Mouse (Mus musculus) bone marrow macrophage, adult 2 months (primary cell): ENCODE measurements around the gene Slc39a11. TPM values are rescaled to one million over a fixed set of nuclear protein-coding genes. Genes with fewer than 3 reads are reported as not detected.

Experiments
- H3K27ac ChIP-seq: 2 replicates; pipeline ENCODE4 v1.5.1; 2012; ENCODE audit warnings: low read depth, low read length; ENCODE audit not compliant: insufficient read depth
- H3K4me1 ChIP-seq: 2 replicates; pipeline ENCODE4 v1.6.1; 2012; ENCODE audit warnings: low read length; ENCODE audit not compliant: control insufficient read depth, insufficient read depth
- H3K4me3 ChIP-seq: 2 replicates; pipeline ENCODE4 v1.5.1; 2012; ENCODE audit warnings: mild to moderate bottlenecking, low read length, moderate library complexity; ENCODE audit not compliant: insufficient read depth
- CTCF ChIP-seq: IDR thresholded peaks from 2 replicates; pipeline ENCODE4 v1.5.1; 2012; ENCODE audit warnings: low read depth, mild to moderate bottlenecking, low read length, moderate library complexity
- POLR2A ChIP-seq: IDR thresholded peaks from 2 replicates; pipeline ENCODE4 v1.6.1; 2012; ENCODE audit warnings: mild to moderate bottlenecking, low read depth, low read length, borderline replicate concordance
- polyA plus RNA-seq: library from polyadenylated mRNA; stranded (reverse); fragments of >200 nt; gene quantifications from 2 replicates; pipeline ENCODE4 v1.2.4, GENCODE M21; 2012; ENCODE audit not compliant: missing spikeins, insufficient read depth, insufficient read length

Gene Slc39a11
- polyA plus RNA-seq, 1 experiment: 24.3 TPM

DNA sequence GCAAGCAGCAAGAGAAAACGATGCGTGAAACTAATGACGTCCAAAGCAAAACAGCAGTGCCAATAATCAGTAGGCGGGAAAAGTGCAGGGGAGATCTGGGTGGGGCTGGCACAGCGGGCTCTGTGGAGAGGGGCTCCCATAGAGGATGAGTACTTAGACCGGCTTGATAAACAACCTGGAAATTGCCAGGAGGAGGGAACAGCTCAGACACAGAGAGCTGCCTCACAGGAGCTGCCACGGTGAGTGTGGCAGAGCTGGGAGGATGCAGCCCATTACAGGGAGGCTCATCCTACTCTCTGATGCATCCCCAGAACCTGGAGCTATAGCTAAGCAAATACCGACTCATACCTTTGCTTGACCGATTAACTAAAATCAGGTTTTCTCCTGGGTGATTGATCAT is 224.0 kb downstream of the Slc39a11 start:
- H3K27ac ChIP-seq: no peak overlapping the region
- H3K4me3 ChIP-seq: no peak overlapping the region
- TF ChIP-seq POLR2A: no peak
- TF ChIP-seq CTCF: no peak
- H3K4me1 ChIP-seq: peaks cover 16% of the 10 kb centered on the region

DNA sequence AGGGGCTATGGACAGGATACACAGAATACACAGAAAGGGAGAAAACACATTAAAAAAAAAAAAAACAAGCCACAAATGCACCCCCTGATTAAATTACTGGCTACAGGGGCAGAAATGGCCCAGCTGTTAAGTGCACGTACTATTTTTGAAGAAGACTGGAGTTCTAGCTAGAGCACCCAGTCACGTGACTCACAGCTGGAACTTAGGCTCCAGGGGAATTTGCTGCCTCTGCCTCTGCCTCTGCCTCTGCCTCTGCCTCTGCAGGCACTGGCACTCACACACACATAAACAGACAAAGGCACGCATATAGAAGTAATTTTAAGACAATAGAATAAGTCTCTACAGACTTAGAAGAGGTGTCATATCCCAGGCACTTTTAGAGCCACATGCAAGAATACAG is 224.4 kb downstream of the Slc39a11 start:
- Histone ChIP-seq H3K4me3 (no peak overlapping the region), H3K4me1 (peaks cover 12% of the 10 kb centered on the region), H3K27ac (no peak overlapping the region)
- TF ChIP-seq CTCF (no peak), POLR2A (no peak)

DNA sequence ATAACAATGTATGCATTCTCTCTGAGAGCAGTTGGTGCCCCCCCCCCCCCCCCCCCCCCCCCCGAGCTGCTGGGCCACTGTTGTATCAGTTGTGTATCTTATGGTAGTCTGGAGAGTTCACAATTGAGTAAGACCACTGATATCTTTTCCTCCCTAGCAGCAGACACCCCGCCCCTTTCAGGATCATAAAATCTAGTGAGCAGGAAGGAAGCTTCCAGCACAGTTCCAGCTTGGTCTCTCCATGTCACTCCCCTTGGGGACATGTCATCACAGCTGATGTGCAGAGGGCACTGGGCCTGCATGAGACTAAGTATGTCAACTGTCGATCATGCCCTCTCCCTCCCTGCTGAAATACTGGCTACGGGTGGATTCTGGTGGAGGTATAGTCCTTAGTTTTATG is 225.1 kb downstream of the Slc39a11 start:
- peaks cover 5% of the 10 kb centered on the region for H3K4me1 ChIP-seq
- H3K4me3 ChIP-seq: no peak overlapping the region
- H3K27ac ChIP-seq: no peak overlapping the region
- TF ChIP-seq POLR2A: no peak
- no peak for TF ChIP-seq CTCF

DNA sequence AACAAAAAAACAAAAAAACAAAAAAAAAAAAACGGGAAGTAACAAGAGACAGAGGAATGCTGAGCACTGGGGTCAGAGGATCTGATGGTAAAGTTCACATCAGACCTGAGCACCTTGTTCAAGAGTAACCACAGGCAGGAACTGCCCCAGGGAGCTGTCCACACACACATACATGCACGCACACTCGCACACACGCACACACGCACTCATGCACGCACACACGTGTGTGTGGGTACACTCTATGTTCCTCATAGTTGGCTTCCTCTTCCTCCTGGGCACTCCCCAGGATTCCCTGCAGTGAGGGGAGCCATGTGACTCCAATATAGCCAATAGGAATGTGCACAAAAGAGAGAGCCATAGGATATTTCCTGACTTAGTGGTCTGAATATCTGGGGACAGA is 227.3 kb downstream of the Slc39a11 start:
- TF ChIP-seq CTCF: no peak
- TF ChIP-seq POLR2A: no peak
- Histone ChIP-seq H3K4me3 (no peak overlapping the region), H3K4me1 (peaks cover 4% of the 10 kb centered on the region), H3K27ac (no peak overlapping the region)

DNA sequence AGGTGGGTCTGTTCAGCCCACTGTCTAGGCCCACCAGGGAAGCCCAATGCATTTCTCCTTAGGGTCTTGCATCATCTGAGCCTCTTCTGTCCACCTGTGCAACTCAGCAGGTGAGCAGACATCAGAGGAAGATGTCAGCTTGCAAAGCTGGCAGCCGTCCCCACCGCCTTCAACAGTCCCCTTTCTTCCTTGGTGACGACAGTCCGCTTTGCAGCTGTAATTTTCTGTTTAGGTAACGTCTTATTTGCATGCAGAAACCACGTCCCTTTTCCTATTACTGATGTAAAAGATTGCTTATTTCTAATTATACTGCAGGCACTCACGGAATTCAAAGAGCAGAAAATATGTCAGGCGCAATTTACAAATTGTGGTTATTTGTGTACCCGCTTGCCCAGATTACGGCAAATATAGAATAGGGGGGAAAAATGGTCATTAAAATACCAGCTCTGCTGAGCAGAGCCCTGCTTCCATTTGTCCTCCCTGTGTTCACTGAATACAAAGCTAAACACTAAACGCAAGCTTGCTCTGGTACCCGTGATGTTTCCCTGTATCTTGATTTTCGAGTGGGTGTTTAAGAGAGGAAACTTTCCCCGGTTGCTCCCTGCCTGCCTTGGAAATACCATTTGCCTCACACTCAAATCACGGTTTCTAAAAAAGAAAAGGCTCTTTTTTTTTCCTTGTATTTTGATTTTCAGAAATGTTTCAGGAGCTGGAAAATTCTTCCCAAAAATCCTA is 230.8 kb downstream of the Slc39a11 start:
- H3K4me1 ChIP-seq: peaks cover 4% of the 10 kb centered on the region
- no peak overlapping the region for H3K27ac ChIP-seq
- no peak overlapping the region for H3K4me3 ChIP-seq
- no peak for TF ChIP-seq CTCF
- no peak for TF ChIP-seq POLR2A

GRCm38 (mm10) chr11:113417948-113418347 is 231.9 kb downstream of the Slc39a11 start:
- Histone ChIP-seq H3K27ac (no peak overlapping the region), H3K4me3 (no peak overlapping the region), H3K4me1 (peaks cover 4% of the 10 kb centered on the region)
- TF ChIP-seq POLR2A (no peak), CTCF (no peak)

DNA sequence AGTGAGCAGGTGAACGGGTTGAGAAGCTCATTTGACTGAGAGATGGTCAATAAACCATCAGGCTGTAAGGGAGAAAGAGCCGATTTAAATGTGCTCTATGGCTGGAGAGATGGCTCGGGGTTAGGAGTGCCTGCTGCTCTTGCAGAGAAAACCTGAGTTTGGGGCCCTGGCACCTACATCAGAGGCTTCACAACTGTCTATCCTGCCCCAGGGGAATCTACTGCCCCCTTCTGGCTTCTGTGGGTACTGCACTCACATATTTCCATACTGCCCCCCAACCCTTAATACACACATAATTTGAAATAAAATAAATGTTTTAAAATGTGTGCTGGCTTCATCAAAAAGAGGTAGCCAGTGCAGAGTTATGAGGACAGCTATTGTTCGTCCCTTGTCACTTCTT is 237.3 kb downstream of the Slc39a11 start:
- Histone ChIP-seq H3K4me3 (no peak overlapping the region), H3K4me1 (no peaks in the 10 kb centered on the region), H3K27ac (no peak overlapping the region)
- TF ChIP-seq POLR2A: no peak
- peak; percentile 52 for TF ChIP-seq CTCF

DNA sequence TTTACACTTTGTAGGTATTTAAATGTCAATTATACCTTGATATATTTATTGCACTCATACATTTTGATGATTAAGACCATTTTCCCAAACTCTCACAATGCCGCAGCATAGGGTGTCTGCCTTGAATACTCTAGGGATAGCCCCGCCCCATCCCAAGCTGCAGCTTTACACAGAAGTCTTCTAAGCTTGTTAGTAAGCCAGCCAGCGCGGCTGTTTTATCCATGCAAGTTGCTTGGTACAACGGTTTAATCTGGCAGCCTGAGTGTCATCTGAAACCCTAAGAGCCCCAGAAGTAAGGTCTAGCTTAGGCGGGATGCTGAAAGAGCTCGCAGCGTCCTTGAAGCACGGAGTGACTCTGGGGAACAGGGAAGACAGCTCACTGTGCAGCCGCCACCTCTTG is 238.1 kb downstream of the Slc39a11 start:
- Histone ChIP-seq H3K4me1 (no peaks in the 10 kb centered on the region), H3K4me3 (no peak overlapping the region), H3K27ac (no peak overlapping the region)
- no peak for TF ChIP-seq CTCF
- no peak for TF ChIP-seq POLR2A

DNA sequence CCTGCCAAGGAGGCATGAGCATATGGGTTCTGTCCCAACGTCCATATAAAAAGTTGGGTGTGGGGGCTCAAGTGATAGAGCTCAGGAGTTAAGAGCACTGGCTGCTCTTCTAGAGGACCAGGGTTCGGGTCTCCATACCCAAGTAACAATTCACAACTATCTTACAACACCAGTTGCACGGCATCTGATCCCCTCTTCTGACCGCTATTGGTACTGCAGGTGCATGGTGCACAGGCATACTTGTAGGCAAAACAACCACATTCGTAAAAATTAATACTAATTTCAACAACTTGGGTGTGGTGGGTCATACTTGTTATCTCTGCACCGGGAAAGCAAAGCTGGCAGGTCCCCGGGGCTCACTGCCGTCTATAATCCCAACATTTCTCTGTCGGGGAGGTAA is 240.8 kb downstream of the Slc39a11 start:
- no peaks in the 10 kb centered on the region for H3K4me1 ChIP-seq
- no peak overlapping the region for H3K27ac ChIP-seq
- no peak overlapping the region for H3K4me3 ChIP-seq
- TF ChIP-seq POLR2A (no peak), CTCF (peak; percentile 37; the same call in 1 of the 2 replicates)

DNA sequence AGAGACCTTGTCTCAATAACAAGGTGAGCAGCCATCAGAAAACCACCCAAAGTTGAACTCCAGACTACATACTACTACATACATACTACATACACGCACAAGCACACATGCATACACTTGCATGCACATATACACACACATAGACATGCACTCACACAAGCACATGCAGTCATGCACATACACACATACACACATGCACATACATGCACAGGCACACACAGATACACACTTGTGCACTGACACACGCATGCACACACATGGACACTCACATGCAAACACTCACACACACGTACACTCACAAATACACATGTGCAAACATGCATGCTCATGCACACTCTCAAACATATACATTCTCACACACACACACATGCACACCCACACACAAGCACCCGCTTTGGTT is 242.4 kb downstream of the Slc39a11 start:
- H3K4me1 ChIP-seq: no peaks in the 10 kb centered on the region
- H3K4me3 ChIP-seq: no peak overlapping the region
- no peak for TF ChIP-seq POLR2A
- no peak for TF ChIP-seq CTCF
- no peak overlapping the region for H3K27ac ChIP-seq

- no peak overlapping the region for H3K27ac ChIP-seq
- no peaks in the 10 kb centered on the region for H3K4me1 ChIP-seq
- no peak overlapping the region for H3K4me3 ChIP-seq
- no peak for TF ChIP-seq POLR2A
Observed at GRCm38 (mm10) chr11:113400868-113401267, 249.0 kb downstream of the Slc39a11 start.
